In genomic region chr14:27156032-27156431, GRCm38 (mm10) we compare ENCODE assay signal across 24 mouse cellular contexts. TPM values are rescaled to one million over a fixed set of nuclear protein-coding genes. Genes with fewer than 3 reads are reported as not detected.
DNase-seq lines count a peak whose midpoint lies in the region; ATAC-seq and TF ChIP-seq lines count a peak whose summit lies in the region.
"Had no signal": no experiment of that assay in that cellular context is flagged by ENCODE, and none has a peak within 500 bp of the region (broad histone marks: within the 10 kb centered on the region; RNA-seq: fewer than 3 reads in every experiment).

No protein-coding gene starts in this region.

- H3K4me2 ChIP-seq in heart, embryonic 12.5 days = no peak overlapping the region
- no peak overlapping the region for H3K4me2 ChIP-seq in hindbrain, embryonic 11.5 days (replicated peaks; ENCODE audit: low read depth, low read length)
- H3K4me2 ChIP-seq: embryonic facial prominence, embryonic 12.5 days; forebrain, embryonic 12.5 days; forebrain, embryonic 15.5 days; heart, embryonic 11.5 days; heart, embryonic 15.5 days; hindbrain, embryonic 14.5 days had no signal

- no peak for TF ChIP-seq POLR2A in brain, embryonic 14.5 days (IDR thresholded peaks at IDR 0.05; ENCODE audit: borderline replicate concordance, extremely low read depth, insufficient read depth, insufficient read length, poor library complexity, severe bottlenecking)

- H3K4me1 ChIP-seq in heart, embryonic 12.5 days (replicated peaks) = peaks cover 33% of the 10 kb centered on the region
- no peaks in the 10 kb centered on the region for H3K4me1 ChIP-seq in hindbrain, embryonic 11.5 days (replicated peaks; ENCODE audit: control insufficient read depth, insufficient read depth, low read length)
- H3K4me1 ChIP-seq: forebrain, embryonic 12.5 days; forebrain, embryonic 15.5 days had no signal

- no peak overlapping the region for H3K27ac ChIP-seq in heart, embryonic 12.5 days (ENCODE audit: poor library complexity, severe bottlenecking)
- no peak overlapping the region for H3K27ac ChIP-seq in hindbrain, embryonic 11.5 days (ENCODE audit: low read depth, low read length)
- H3K27ac ChIP-seq: embryonic facial prominence, embryonic 12.5 days; forebrain, embryonic 12.5 days; forebrain, embryonic 15.5 days; heart, embryonic 15.5 days; hindbrain, embryonic 10.5 days; hindbrain, embryonic 14.5 days had no signal

- 64% methylated on average over 6 of the region's 6 CpGs for WGBS in heart, embryonic 12.5 days
- WGBS in hindbrain, embryonic 11.5 days = 84% methylated on average over 6 of the region's 6 CpGs

- no peaks in the 10 kb centered on the region for H3K36me3 ChIP-seq in heart, embryonic 12.5 days
- H3K36me3 ChIP-seq in C2C12 (ENCODE audit: control insufficient read depth, insufficient read depth) = no peaks in the 10 kb centered on the region
- H3K36me3 ChIP-seq in hindbrain, embryonic 11.5 days (ENCODE audit: control insufficient read depth, insufficient read depth, low read length) = no peaks in the 10 kb centered on the region
- H3K36me3 ChIP-seq: embryonic facial prominence, embryonic 12.5 days; forebrain, embryonic 12.5 days; forebrain, embryonic 15.5 days; heart, embryonic 15.5 days; hindbrain, embryonic 10.5 days had no signal

- no peak for ATAC-seq in heart, embryonic 12.5 days (ENCODE audit: insufficient number of reproducible peaks, low FRiP score)
- ATAC-seq in hindbrain, embryonic 11.5 days (ENCODE audit: low FRiP score) = no peak
- ATAC-seq: forebrain, embryonic 15.5 days; intestine, postnatal 0 days had no signal

- H3K79me3 ChIP-seq in C2C12 (ENCODE audit: low read depth) = no peaks in the 10 kb centered on the region

- H3ac ChIP-seq in C2C12 (ENCODE audit: control insufficient read depth, insufficient read length, low read depth) = no peak overlapping the region

- no peaks in the 10 kb centered on the region for H3K27me3 ChIP-seq in heart, embryonic 12.5 days (replicated peaks)
- H3K27me3 ChIP-seq in C2C12 (ENCODE audit: control insufficient read depth, insufficient read depth, insufficient read length) = no peaks in the 10 kb centered on the region
- no peaks in the 10 kb centered on the region for H3K27me3 ChIP-seq in hindbrain, embryonic 11.5 days (ENCODE audit: control insufficient read depth, insufficient read depth, low read length)
- H3K27me3 ChIP-seq: embryonic facial prominence, embryonic 12.5 days; forebrain, embryonic 12.5 days; forebrain, embryonic 15.5 days; heart, embryonic 15.5 days had no signal

- no peaks in the 10 kb centered on the region for H3K9me3 ChIP-seq in heart, embryonic 12.5 days (replicated peaks)
- no peaks in the 10 kb centered on the region for H3K9me3 ChIP-seq in hindbrain, embryonic 11.5 days (ENCODE audit: control insufficient read depth, low read length)
- H3K9me3 ChIP-seq: embryonic facial prominence, embryonic 12.5 days; forebrain, embryonic 12.5 days; forebrain, embryonic 15.5 days; heart, embryonic 15.5 days; hindbrain, embryonic 10.5 days had no signal

- H3K4me3 ChIP-seq in heart, embryonic 12.5 days = no peak overlapping the region
- no peak overlapping the region for H3K4me3 ChIP-seq in C2C12 (ENCODE audit: insufficient read depth, poor library complexity, severe bottlenecking)
- no peak overlapping the region for H3K4me3 ChIP-seq in hindbrain, embryonic 11.5 days (ENCODE audit: low read depth, low read length)
- H3K4me3 ChIP-seq: embryonic facial prominence, embryonic 12.5 days; erythroblast, embryonic 14.5 days; forebrain, embryonic 12.5 days; forebrain, embryonic 15.5 days; heart, embryonic 15.5 days; hindbrain, embryonic 10.5 days had no signal

- DNase-seq in heart, adult 11 months = peak; percentile 72
- peak; percentile 20 for DNase-seq in brain, embryonic 14.5 days (ENCODE audit: low read depth)
- no peak for DNase-seq in layer of hippocampus, adult 8-10 months (ENCODE audit: low spot score in 2 of 2)
- no peak for DNase-seq in hindbrain, embryonic 11.5 days (ENCODE audit: low spot score)
- DNase-seq: adrenal gland, adult 2 months; adrenal gland, postnatal 14 days; cerebellum, adult 18-20 months; cerebellum, adult 9-10 months; cerebellum, postnatal 14 days; gastrocnemius, postnatal 25 days; heart, postnatal 10 days; heart, postnatal 36 days; kidney, adult 2 months had no signal

- H3K79me2 ChIP-seq in C2C12 (ENCODE audit: control insufficient read depth, insufficient read depth) = no peaks in the 10 kb centered on the region

- no peak for TF ChIP-seq CTCF in C2C12 (IDR thresholded peaks at IDR 0.05; ENCODE audit: control insufficient read depth, insufficient read depth, insufficient read length)
- no peak for TF ChIP-seq CTCF in brain, embryonic 14.5 days (IDR thresholded peaks at IDR 0.05; ENCODE audit: borderline replicate concordance, extremely low read depth, insufficient read depth, insufficient read length)

- H3K9ac ChIP-seq in heart, embryonic 12.5 days = no peak overlapping the region
- H3K9ac ChIP-seq in hindbrain, embryonic 11.5 days (ENCODE audit: low read depth, low read length) = no peak overlapping the region
- H3K9ac ChIP-seq: embryonic facial prominence, embryonic 12.5 days; forebrain, embryonic 12.5 days; forebrain, embryonic 15.5 days; heart, embryonic 15.5 days; hindbrain, embryonic 14.5 days had no signal

TF ChIP-seq in C2C12, 6 proteins besides CTCF, POLR2A, EP300 and RAD21:
- no peak for TF ChIP-seq MYOD1 (IDR thresholded peaks at IDR 0.05; ENCODE audit: control insufficient read depth, insufficient read length, low read depth)
- peak; percentile 86 for TF ChIP-seq CEBPB (IDR thresholded peaks at IDR 0.05; ENCODE audit: low read depth)
- TF ChIP-seq FOSL1 (IDR thresholded peaks at IDR 0.05; ENCODE audit: insufficient read depth, low read length, poor library complexity, severe bottlenecking) = no peak
- TF ChIP-seq MAX (IDR thresholded peaks at IDR 0.05) = no peak
- no peak for TF ChIP-seq USF1 (IDR thresholded peaks at IDR 0.05; ENCODE audit: low read depth)
- TF ChIP-seq MYOG (IDR thresholded peaks at IDR 0.05; ENCODE audit: control insufficient read depth, extremely low read depth, insufficient read length) = no peak

RNA-seq across cellular contexts. Expression of gene Arhgef3, which starts 41.3 kb away (rescaled TPM):
- 17.6 and 18.9 TPM in 2 replicates for polyA plus RNA-seq in heart, embryonic 12.5 days (2016; fragmentation: Nextera tagmentation; extraction: Ambion mirVana)
- 1.1 TPM for polyA plus RNA-seq in C2C12 (2012; fragmentation: generic; extraction: Trizol)
- 2.5 and 4.9 TPM in 2 replicates for polyA plus RNA-seq in brain, embryonic 14.5 days (2012; rRNA removed)
- 10 to 100 TPM; 68.5 to 86.1 (median 79.8) TPM for total RNA-seq in layer of hippocampus, adult 8-10 months (2022)
- 3.5 and 4.4 TPM in 2 replicates for polyA plus RNA-seq in hindbrain, embryonic 11.5 days (2014; fragmentation: Nextera tagmentation; extraction: Ambion mirVana)

Comparison
In these comparisons a context has a peak if more than half of its experiments do, and no peak if none do; other contexts are left out.
1. DNase-seq: peak in heart, adult 11 months (single experiment) and brain, embryonic 14.5 days (single experiment); none in layer of hippocampus, adult 8-10 months (0 of 2) and hindbrain, embryonic 11.5 days (single experiment).